Mouse (Mus musculus) left cerebral cortex, adult 2 months (tissue): ENCODE results near the gene Zfp266. TPM values are rescaled to one million over a fixed set of nuclear protein-coding genes. Genes with fewer than 3 reads are reported as not detected.

Source experiments
- DNase-seq, 2 experiments: peaks; one replicate each; pipeline ENCODE4 v3.0.0; 2021 to 2022; ENCODE audit warnings: low spot score in 2 of 2, mixed read lengths in 1 of 2; ENCODE audit errors: extremely low spot score in 1 of 2
- H3K27ac ChIP-seq: fragments of 200-600 bp; 2 replicates; pipeline ENCODE4 v1.8.1; 2022
- H3K4me3 ChIP-seq: fragments of 200-600 bp; 2 replicates; pipeline ENCODE4 v1.8.1; 2022
- CTCF ChIP-seq: fragments of 200-600 bp; IDR thresholded peaks from 2 replicates; pipeline ENCODE4 v1.8.1; 2022; ENCODE audit warnings: antibody characterized with exemption, mild to moderate bottlenecking, moderate library complexity
- intact Hi-C: fragments of 180-260 bp; cut with DNase I; formaldehyde crosslinking; loops from one replicate; pipeline ENCODE4 v1.15.1; 2025
- total RNA-seq, 2 experiments: library from RNA; stranded (reverse); gene quantifications; 2 replicates each; pipeline ENCODE4 v1.2.3; 2021

Zfp266 gene
- total RNA-seq, 2 experiments from 2014 or later = 41.3 to 44.3 TPM

GRCm38 (mm10) chr9:20520531-20521210, 546 bp downstream of the Zfp266 start:
- DNase-seq = no peak
- intact Hi-C loops = loop anchor here (2.0 to 10.0 kb wide), 3 partner anchors 28 to 136 kb away; partner anchors contain the start of genes Zfp426, Zfp560 and Zfp846
- peak overlapping the region; percentile 72 for H3K4me3 ChIP-seq
- H3K27ac ChIP-seq = peak overlapping the region; percentile 94
- no peak for TF ChIP-seq CTCF

GRCm38 (mm10) chr9:20519949-20520348, 1.3 kb downstream of the Zfp266 start:
- TF ChIP-seq CTCF = no peak

GRCm38 (mm10) chr9:20518708-20519107, 2.5 kb downstream of the Zfp266 start:
- no peak for DNase-seq
- intact Hi-C loops = no loop called here
- no peak overlapping the region for H3K27ac ChIP-seq
- no peak for TF ChIP-seq CTCF
- H3K4me3 ChIP-seq = no peak overlapping the region

More at GRCm38 (mm10) chr9:20519949-20520348, 1.3 kb downstream of the Zfp266 start:
- peak overlapping the region; percentile 72 for H3K4me3 ChIP-seq
- H3K27ac ChIP-seq = no peak overlapping the region
- intact Hi-C loops = loop anchor here (2.0 to 10.0 kb wide), 3 partner anchors 27 to 135 kb away; partner anchors contain the start of genes Zfp426, Zfp560 and Zfp846
- DNase-seq = no peak

- Histone ChIP-seq H3K27ac (no peak overlapping the region), H3K4me3 (no peak overlapping the region)
- intact Hi-C loops = no loop called here
- DNase-seq = no peak
- no peak for TF ChIP-seq CTCF
Observed at GRCm38 (mm10) chr9:20517727-20518126, 3.5 kb downstream of the Zfp266 start.

- intact Hi-C loops = no loop called here
- Histone ChIP-seq H3K4me3 (no peak overlapping the region), H3K27ac (no peak overlapping the region)
- no peak for TF ChIP-seq CTCF
- DNase-seq = no peak
Observed at GRCm38 (mm10) chr9:20514016-20514415, 7.2 kb downstream of the Zfp266 start.

GRCm38 (mm10) chr9:20512714-20513113, 8.5 kb downstream of the Zfp266 start:
- no peak for DNase-seq
- H3K4me3 ChIP-seq = no peak overlapping the region
- intact Hi-C loops = no loop called here
- no peak for TF ChIP-seq CTCF
- H3K27ac ChIP-seq = no peak overlapping the region

GRCm38 (mm10) chr9:20511645-20512044, 9.6 kb downstream of the Zfp266 start:
- DNase-seq = no peak
- intact Hi-C loops = no loop called here
- TF ChIP-seq CTCF = no peak
- Histone ChIP-seq H3K27ac (no peak overlapping the region), H3K4me3 (no peak overlapping the region)

- intact Hi-C loops = no loop called here
- no peak for DNase-seq
- Histone ChIP-seq H3K27ac (no peak overlapping the region), H3K4me3 (no peak overlapping the region)
- no peak for TF ChIP-seq CTCF
Observed at GRCm38 (mm10) chr9:20510346-20510745, 10.9 kb downstream of the Zfp266 start.

GRCm38 (mm10) chr9:20509676-20510075, 11.5 kb downstream of the Zfp266 start:
- intact Hi-C loops = no loop called here
- DNase-seq = no peak
- TF ChIP-seq CTCF = no peak
- H3K4me3 ChIP-seq = no peak overlapping the region
- no peak overlapping the region for H3K27ac ChIP-seq

GRCm38 (mm10) chr9:20504801-20505200, 16.4 kb downstream of the Zfp266 start:
- intact Hi-C loops = no loop called here
- TF ChIP-seq CTCF = no peak
- H3K4me3 ChIP-seq = no peak overlapping the region
- no peak for DNase-seq
- no peak overlapping the region for H3K27ac ChIP-seq

- DNase-seq = peak in 1 of 2 experiments; percentile 12
- intact Hi-C loops = loop anchor here (2.0 to 10.0 kb wide), 4 partner anchors 26 to 152 kb away; partner anchors contain the start of genes Fbxl12, Ubl5 and Zfp266
Observed at GRCm38 (mm10) chr9:20493281-20493680, 27.9 kb downstream of the Zfp266 start.

GRCm38 (mm10) chr9:20492527-20493233, 28.5 kb downstream of the Zfp266 start, which contains the start of gene Zfp426:
TSS of gene Zfp426 (minus strand) at chr9:20492746.
- intact Hi-C loops = loop anchor here (2.0 to 10.0 kb wide), 4 partner anchors 26 to 152 kb away; partner anchors contain the start of genes Fbxl12, Ubl5 and Zfp266
- H3K4me3 ChIP-seq = peak within 1 kb of the TSS; percentile 76
- TF ChIP-seq CTCF = no peak
- DNase-seq = peak; percentile 87 to 89
- peak within 1 kb of the TSS; percentile 98 for H3K27ac ChIP-seq

More at GRCm38 (mm10) chr9:20493281-20493680, 27.9 kb downstream of the Zfp266 start:
- Histone ChIP-seq H3K27ac (peak overlapping the region; percentile 98), H3K4me3 (peak overlapping the region; percentile 76)
- TF ChIP-seq CTCF = peak; percentile 2; the same call in 1 of the 2 replicates
